Mouse (Mus musculus): ENCODE data around the gene Rasgrf1. TPM values are rescaled to one million over a fixed set of nuclear protein-coding genes. Genes with fewer than 3 reads are reported as not detected.
"Not testable (repeated sequence)": the region's sequence is repeated elsewhere in the genome, so short reads cannot be mapped to it uniquely, and the experiment has no call there.

Gene Rasgrf1
- polyA plus RNA-seq, 1 experiment from 2014 or later: 0.20 TPM

- peak overlapping the region; percentile 59 for H3K4me3 ChIP-seq (ENCODE audit: low read length)
- H3K9ac ChIP-seq (ENCODE audit: low read depth, low read length): no peak overlapping the region
- H3K4me1 ChIP-seq (ENCODE audit: control insufficient read depth, insufficient read depth, low read length): no peaks in the 10 kb centered on the region
- WGBS: 52% methylated on average over 5 of the region's 5 CpGs
- H3K27ac ChIP-seq (ENCODE audit: low read length): no peak overlapping the region
- H3K36me3 ChIP-seq (ENCODE audit: control insufficient read depth, insufficient read depth, low read length): no peaks in the 10 kb centered on the region
- peak overlapping the region; percentile 94 for H3K4me2 ChIP-seq (ENCODE audit: low read depth, low read length)
- H3K27me3 ChIP-seq (replicated peaks; ENCODE audit: control insufficient read depth, insufficient read depth, low read length): no peaks in the 10 kb centered on the region
- ATAC-seq: no peak
- no peaks in the 10 kb centered on the region for H3K9me3 ChIP-seq (ENCODE audit: control insufficient read depth, low read length)
Observed at GRCm38 (mm10) chr9:90055409-90055808, 145.7 kb downstream of the Rasgrf1 start.

GRCm38 (mm10) chr9:90055911-90056310 lies 146.2 kb downstream of the Rasgrf1 start:
- H3K27me3 ChIP-seq (replicated peaks; ENCODE audit: control insufficient read depth, insufficient read depth, low read length): no peaks in the 10 kb centered on the region
- no peaks in the 10 kb centered on the region for H3K36me3 ChIP-seq (ENCODE audit: control insufficient read depth, insufficient read depth, low read length)
- no peak for ATAC-seq
- H3K4me2 ChIP-seq (ENCODE audit: low read depth, low read length): no peak overlapping the region
- no peak overlapping the region for H3K27ac ChIP-seq (ENCODE audit: low read length)
- H3K4me3 ChIP-seq (ENCODE audit: low read length): no peak overlapping the region
- WGBS: 73% methylated on average over 3 of the region's 3 CpGs
- H3K9me3 ChIP-seq (ENCODE audit: control insufficient read depth, low read length): no peaks in the 10 kb centered on the region
- no peaks in the 10 kb centered on the region for H3K4me1 ChIP-seq (ENCODE audit: control insufficient read depth, insufficient read depth, low read length)
- no peak overlapping the region for H3K9ac ChIP-seq (ENCODE audit: low read depth, low read length)

GRCm38 (mm10) chr9:90056716-90057115 lies 147.0 kb downstream of the Rasgrf1 start:
- Histone ChIP-seq H3K27me3 (replicated peaks; ENCODE audit: control insufficient read depth, insufficient read depth, low read length) (no peaks in the 10 kb centered on the region), H3K4me3 (ENCODE audit: low read length) (no peak overlapping the region), H3K4me2 (ENCODE audit: low read depth, low read length) (no peak overlapping the region), H3K9me3 (ENCODE audit: control insufficient read depth, low read length) (no peaks in the 10 kb centered on the region), H3K4me1 (ENCODE audit: control insufficient read depth, insufficient read depth, low read length) (no peaks in the 10 kb centered on the region), H3K36me3 (ENCODE audit: control insufficient read depth, insufficient read depth, low read length) (no peaks in the 10 kb centered on the region), H3K27ac (ENCODE audit: low read length) (no peak overlapping the region), H3K9ac (ENCODE audit: low read depth, low read length) (no peak overlapping the region)
- ATAC-seq: no peak
- WGBS: 84% methylated on average over 2 of the region's 2 CpGs

GRCm38 (mm10) chr9:90059828-90060573 lies 150.3 kb downstream of the Rasgrf1 start:
- no peaks in the 10 kb centered on the region for H3K4me1 ChIP-seq (ENCODE audit: control insufficient read depth, insufficient read depth, low read length)
- WGBS: 78% methylated on average over 9 of the region's 9 CpGs
- no peak for ATAC-seq
- H3K36me3 ChIP-seq (ENCODE audit: control insufficient read depth, insufficient read depth, low read length): no peaks in the 10 kb centered on the region
- H3K27ac ChIP-seq (ENCODE audit: low read length): no peak overlapping the region
- H3K4me3 ChIP-seq (ENCODE audit: low read length): no peak overlapping the region
- no peak overlapping the region for H3K4me2 ChIP-seq (ENCODE audit: low read depth, low read length)
- H3K27me3 ChIP-seq (replicated peaks; ENCODE audit: control insufficient read depth, insufficient read depth, low read length): no peaks in the 10 kb centered on the region
- no peak overlapping the region for H3K9ac ChIP-seq (ENCODE audit: low read depth, low read length)
- no peaks in the 10 kb centered on the region for H3K9me3 ChIP-seq (ENCODE audit: control insufficient read depth, low read length)

GRCm38 (mm10) chr9:90060574-90060875 lies 150.8 kb downstream of the Rasgrf1 start:
- no peak for ATAC-seq
- 84% methylated on average over 2 of the region's 2 CpGs for WGBS
- no peak overlapping the region for H3K4me3 ChIP-seq (ENCODE audit: low read length)

GRCm38 (mm10) chr9:90060932-90061331 lies 151.2 kb downstream of the Rasgrf1 start:
- H3K9me3 ChIP-seq (ENCODE audit: control insufficient read depth, low read length); H3K27me3 ChIP-seq (replicated peaks; ENCODE audit: control insufficient read depth, insufficient read depth, low read length); H3K4me3 ChIP-seq (ENCODE audit: low read length); H3K9ac ChIP-seq (ENCODE audit: low read depth, low read length); H3K36me3 ChIP-seq (ENCODE audit: control insufficient read depth, insufficient read depth, low read length); H3K27ac ChIP-seq (ENCODE audit: low read length); ATAC-seq; H3K4me1 ChIP-seq (ENCODE audit: control insufficient read depth, insufficient read depth, low read length); H3K4me2 ChIP-seq (ENCODE audit: low read depth, low read length): not testable (repeated sequence)
- WGBS: 90% methylated on average over 5 of the region's 5 CpGs

More at GRCm38 (mm10) chr9:90060574-90060875, 150.8 kb downstream of the Rasgrf1 start:
- Histone ChIP-seq H3K9me3 (ENCODE audit: control insufficient read depth, low read length) (no peaks in the 10 kb centered on the region), H3K36me3 (ENCODE audit: control insufficient read depth, insufficient read depth, low read length) (no peaks in the 10 kb centered on the region), H3K9ac (ENCODE audit: low read depth, low read length) (no peak overlapping the region), H3K4me2 (ENCODE audit: low read depth, low read length) (no peak overlapping the region), H3K4me1 (ENCODE audit: control insufficient read depth, insufficient read depth, low read length) (no peaks in the 10 kb centered on the region), H3K27ac (ENCODE audit: low read length) (no peak overlapping the region), H3K27me3 (replicated peaks; ENCODE audit: control insufficient read depth, insufficient read depth, low read length) (no peaks in the 10 kb centered on the region)

- Histone ChIP-seq H3K9me3 (ENCODE audit: control insufficient read depth, low read length) (no peaks in the 10 kb centered on the region), H3K9ac (ENCODE audit: low read depth, low read length) (no peak overlapping the region), H3K27me3 (replicated peaks; ENCODE audit: control insufficient read depth, insufficient read depth, low read length) (no peaks in the 10 kb centered on the region), H3K27ac (ENCODE audit: low read length) (no peak overlapping the region), H3K4me3 (ENCODE audit: low read length) (no peak overlapping the region), H3K36me3 (ENCODE audit: control insufficient read depth, insufficient read depth, low read length) (no peaks in the 10 kb centered on the region), H3K4me2 (ENCODE audit: low read depth, low read length) (no peak overlapping the region), H3K4me1 (ENCODE audit: control insufficient read depth, insufficient read depth, low read length) (peaks cover 7% of the 10 kb centered on the region; the same call in 1 of the 2 replicates)
- ATAC-seq: no peak
- 82% methylated on average over 2 of the region's 2 CpGs for WGBS
Observed at GRCm38 (mm10) chr9:90067341-90067740, 157.6 kb downstream of the Rasgrf1 start.

GRCm38 (mm10) chr9:90068786-90069185 lies 159.1 kb downstream of the Rasgrf1 start:
- H3K4me1 ChIP-seq (ENCODE audit: control insufficient read depth, insufficient read depth, low read length): peaks cover 7% of the 10 kb centered on the region; the same call in 1 of the 2 replicates
- ATAC-seq: peak; percentile 21
- H3K36me3 ChIP-seq (ENCODE audit: control insufficient read depth, insufficient read depth, low read length): no peaks in the 10 kb centered on the region
- H3K4me2 ChIP-seq (ENCODE audit: low read depth, low read length): no peak overlapping the region
- WGBS: 63% methylated on average over 6 of the region's 6 CpGs
- H3K9me3 ChIP-seq (ENCODE audit: control insufficient read depth, low read length): no peaks in the 10 kb centered on the region
- no peak overlapping the region for H3K4me3 ChIP-seq (ENCODE audit: low read length)
- H3K27me3 ChIP-seq (replicated peaks; ENCODE audit: control insufficient read depth, insufficient read depth, low read length): no peaks in the 10 kb centered on the region
- H3K9ac ChIP-seq (ENCODE audit: low read depth, low read length): no peak overlapping the region
- no peak overlapping the region for H3K27ac ChIP-seq (ENCODE audit: low read length)

GRCm38 (mm10) chr9:90069485-90069884 lies 159.8 kb downstream of the Rasgrf1 start:
- Histone ChIP-seq H3K9me3 (ENCODE audit: control insufficient read depth, low read length) (no peaks in the 10 kb centered on the region), H3K4me1 (ENCODE audit: control insufficient read depth, insufficient read depth, low read length) (peaks cover 7% of the 10 kb centered on the region; the same call in 1 of the 2 replicates), H3K27ac (ENCODE audit: low read length) (no peak overlapping the region), H3K27me3 (replicated peaks; ENCODE audit: control insufficient read depth, insufficient read depth, low read length) (no peaks in the 10 kb centered on the region), H3K9ac (ENCODE audit: low read depth, low read length) (no peak overlapping the region), H3K36me3 (ENCODE audit: control insufficient read depth, insufficient read depth, low read length) (no peaks in the 10 kb centered on the region), H3K4me3 (ENCODE audit: low read length) (no peak overlapping the region), H3K4me2 (ENCODE audit: low read depth, low read length) (no peak overlapping the region)
- 47% methylated on average over 7 of the region's 7 CpGs for WGBS
- peak; percentile 89 for ATAC-seq

- WGBS: 81% methylated on average over 7 of the region's 7 CpGs
- Histone ChIP-seq H3K27ac (ENCODE audit: low read length) (no peak overlapping the region), H3K36me3 (ENCODE audit: control insufficient read depth, insufficient read depth, low read length) (no peaks in the 10 kb centered on the region), H3K4me2 (ENCODE audit: low read depth, low read length) (no peak overlapping the region), H3K4me3 (ENCODE audit: low read length) (no peak overlapping the region), H3K27me3 (replicated peaks; ENCODE audit: control insufficient read depth, insufficient read depth, low read length) (no peaks in the 10 kb centered on the region), H3K4me1 (ENCODE audit: control insufficient read depth, insufficient read depth, low read length) (peaks cover 7% of the 10 kb centered on the region; the same call in 1 of the 2 replicates), H3K9me3 (ENCODE audit: control insufficient read depth, low read length) (no peaks in the 10 kb centered on the region), H3K9ac (ENCODE audit: low read depth, low read length) (no peak overlapping the region)
- ATAC-seq: no peak
Observed at GRCm38 (mm10) chr9:90070174-90070573, 160.5 kb downstream of the Rasgrf1 start.

All from intestine, embryonic 16.5 days (tissue).